Mouse (Mus musculus) E14TG2a.4 (cell line): ENCODE results near the gene Ankra2.

Source experiments
- CTCF ChIP-seq: conservative IDR thresholded peaks from 2 replicates; pipeline ENCODE4 v1.5.1; 2014; ENCODE audit warnings: low read length
- NANOG ChIP-seq: IDR thresholded peaks from 2 replicates; pipeline ENCODE4 v1.6.1; 2014; ENCODE audit warnings: borderline replicate concordance, low read length, mixed read lengths
- POU5F1 ChIP-seq: IDR thresholded peaks from 2 replicates; pipeline ENCODE4 v1.6.1; 2014; ENCODE audit warnings: low read length, borderline replicate concordance

GRCm38 (mm10) chr13:98235451-98235850 lies 27.4 kb upstream of the Ankra2 start:
- TF ChIP-seq CTCF, result no peak
- no peak for TF ChIP-seq POU5F1
- no peak for TF ChIP-seq NANOG
